Mouse (Mus musculus): Measurements from ENCODE around the gene Rpap3. TPM values are rescaled to one million over a fixed set of nuclear protein-coding genes. Genes with fewer than 3 reads are reported as not detected.
A peak's percentile ranks its signal among the peaks of the same experiment; 100 is the strongest.

Rpap3 gene
- total and polyA plus RNA-seq, 3 experiments = 84.4 to 98.4 (median 85.7) TPM

- Histone ChIP-seq H3K4me1 (ENCODE audit: control insufficient read depth in 1 of 2, insufficient read depth in 2 of 2, low read length in 2 of 2) (peaks cover 12 to 24% of the 10 kb centered on the region in 2 experiments; a peak in 3 of 4 replicates), H3K4me3 (ENCODE audit: control insufficient read depth in 1 of 2, insufficient read depth in 1 of 2, low read depth in 2 of 2, low read length in 2 of 2) (peak overlapping the region; percentile 53 to 67), H3K9me3 (replicated peaks; ENCODE audit: insufficient read depth, low read length) (no peaks in the 10 kb centered on the region), H3K27me3 (ENCODE audit: control insufficient read depth in 1 of 2, insufficient read depth in 2 of 2, low read length in 2 of 2) (no peaks in the 10 kb centered on the region), H3K79me2 (ENCODE audit: control insufficient read depth, insufficient read depth, low read length, poor library complexity) (no peaks in the 10 kb centered on the region; the same call in 1 of the 2 replicates), H3K36me3 (ENCODE audit: control insufficient read depth in 1 of 2, insufficient read depth in 2 of 2, low read length in 2 of 2) (peaks cover 0 to 21% of the 10 kb centered on the region in 2 experiments; a peak in 2 of 4 replicates), H3K9ac (ENCODE audit: control insufficient read depth, low read depth, low read length, poor library complexity, severe bottlenecking) (peak overlapping the region; percentile 66), H3K27ac (ENCODE audit: control insufficient read depth, low read depth, low read length) (peak overlapping the region; percentile 66)
- peak; percentile 98 for DNase-seq (ENCODE audit: low read depth, low spot score)
- TF ChIP-seq MYB (IDR thresholded peaks at IDR 0.05; ENCODE audit: low read depth, low read length) (no peak), GATA1 (IDR thresholded peaks at IDR 0.05; ENCODE audit: low read depth, low read length) (0 out of 2 replicates have a peak, but pooled peaks have one; percentile 29), ZNF384 (IDR thresholded peaks at IDR 0.05; ENCODE audit: low read depth, low read length) (no peak), BHLHE40 (IDR thresholded peaks at IDR 0.05; ENCODE audit: borderline replicate concordance, low read depth, low read length) (0 out of 2 replicates have a peak, but pooled peaks have one; percentile 43), ZKSCAN1 (IDR thresholded peaks at IDR 0.05; ENCODE audit: low read depth, low read length) (no peak), POLR2AphosphoS5 (IDR thresholded peaks at IDR 0.05; ENCODE audit: borderline replicate concordance, low read depth, low read length) (no peak), TBP (IDR thresholded peaks at IDR 0.05; ENCODE audit: low read depth, low read length) (peak; percentile 88), SIN3A (IDR thresholded peaks at IDR 0.05; ENCODE audit: low read length) (peak; percentile 93), MXI1 (IDR thresholded peaks at IDR 0.05; ENCODE audit: low read depth, low read length) (peak; percentile 88), JUND (IDR thresholded peaks at IDR 0.05; ENCODE audit: low read depth, low read length) (peak; percentile 79; the same call in 1 of the 2 replicates), HCFC1 (IDR thresholded peaks at IDR 0.05; ENCODE audit: low read depth, low read length) (peak; percentile 82), ELF1 (IDR thresholded peaks at IDR 0.05; ENCODE audit: low read depth, low read length) (no peak; the same call in 1 of the 2 replicates), E2F4 (IDR thresholded peaks at IDR 0.05; ENCODE audit: borderline replicate concordance, low read depth, low read length) (no peak), KAT2A (conservative IDR thresholded peaks at IDR 0.05; ENCODE audit: low read depth, low read length) (no peak), POLR2AphosphoS2 (IDR thresholded peaks at IDR 0.05; ENCODE audit: low read length) (peak; percentile 39; the same call in 1 of the 2 replicates), UBTF (IDR thresholded peaks at IDR 0.05; ENCODE audit: borderline replicate concordance, insufficient read depth, low read depth, low read length) (0 out of 2 replicates have a peak, but pooled peaks have one; percentile 16), MAFK (IDR thresholded peaks at IDR 0.05; ENCODE audit: borderline replicate concordance, low read depth, low read length) (no peak), MEF2A (IDR thresholded peaks at IDR 0.05; ENCODE audit: extremely low read depth, insufficient replicate concordance, low read depth, low read length, poor library complexity, severe bottlenecking) (no peak), ZC3H11A (IDR thresholded peaks at IDR 0.05; ENCODE audit: low read depth, low read length) (peak; percentile 87), EP300 (IDR thresholded peaks at IDR 0.05; ENCODE audit: low read depth in 1 of 2, low read length in 2 of 2) (0 out of 4 replicates have a peak, but pooled peaks of 1 of the 2 experiments have one; percentile 15), ETS1 (IDR thresholded peaks at IDR 0.05; ENCODE audit: low read depth, low read length) (peak; percentile 41; the same call in 1 of the 2 replicates), SMC3 (IDR thresholded peaks at IDR 0.05; ENCODE audit: low read depth, low read length) (peak; percentile 95), MAZ (IDR thresholded peaks at IDR 0.05; ENCODE audit: low read depth, low read length) (peak; percentile 25; the same call in 1 of the 2 replicates), MYC (IDR thresholded peaks at IDR 0.05; ENCODE audit: low read depth, low read length) (peak; percentile 90), TAL1 (IDR thresholded peaks at IDR 0.05; ENCODE audit: low read length) (no peak), NRF1 (IDR thresholded peaks at IDR 0.05; ENCODE audit: insufficient read depth, low read depth, low read length, poor library complexity, severe bottlenecking) (0 out of 2 replicates have a peak, but pooled peaks have one; percentile 27), CHD2 (IDR thresholded peaks at IDR 0.05; ENCODE audit: low read length) (no peak), CTCF (IDR thresholded peaks at IDR 0.05 in 2 of 3, conservative IDR thresholded peaks at IDR 0.05 in 1 of 3; ENCODE audit: control insufficient read depth in 1 of 3, insufficient read depth in 1 of 3, low read depth in 2 of 3, low read length in 3 of 3, poor library complexity in 1 of 3, severe bottlenecking in 1 of 3) (peak; percentile 95 to 100 (median 99)), RAD21 (IDR thresholded peaks at IDR 0.05; ENCODE audit: low read depth, low read length) (peak; percentile 89), ZMIZ1 (IDR thresholded peaks at IDR 0.05; ENCODE audit: low read depth, low read length) (0 out of 2 replicates have a peak, but pooled peaks have one; percentile 41), TCF12 (IDR thresholded peaks at IDR 0.05; ENCODE audit: low read depth, low read length) (no peak), GABPA (IDR thresholded peaks at IDR 0.05; ENCODE audit: low read depth, low read length) (0 out of 2 replicates have a peak, but pooled peaks have one; percentile 25), MAX (IDR thresholded peaks at IDR 0.05; ENCODE audit: low read length) (peak; percentile 53), NELFE (IDR thresholded peaks at IDR 0.05; ENCODE audit: low read depth, low read length) (peak; percentile 77), POLR2A (IDR thresholded peaks at IDR 0.05; ENCODE audit: control insufficient read depth in 1 of 2, insufficient read depth in 1 of 2, low read depth in 1 of 2, low read length in 2 of 2, poor library complexity in 1 of 2) (peak in 1 of 2 experiments; percentile 74; a peak in 2 of 4 replicates), USF1 (IDR thresholded peaks at IDR 0.05; ENCODE audit: low read depth, low read length) (no peak)
These were observed 38.2 kb downstream of the Rpap3 start for GRCm38 (mm10) chr15:97667437-97667836.
